Mouse (Mus musculus): ENCODE results near the gene Taldo1. TPM values are rescaled to one million over a fixed set of nuclear protein-coding genes. Genes with fewer than 3 reads are reported as not detected.

Gene Taldo1
- polyA plus RNA-seq, 1 experiment from 2014 or later, result 468 TPM

DNA sequence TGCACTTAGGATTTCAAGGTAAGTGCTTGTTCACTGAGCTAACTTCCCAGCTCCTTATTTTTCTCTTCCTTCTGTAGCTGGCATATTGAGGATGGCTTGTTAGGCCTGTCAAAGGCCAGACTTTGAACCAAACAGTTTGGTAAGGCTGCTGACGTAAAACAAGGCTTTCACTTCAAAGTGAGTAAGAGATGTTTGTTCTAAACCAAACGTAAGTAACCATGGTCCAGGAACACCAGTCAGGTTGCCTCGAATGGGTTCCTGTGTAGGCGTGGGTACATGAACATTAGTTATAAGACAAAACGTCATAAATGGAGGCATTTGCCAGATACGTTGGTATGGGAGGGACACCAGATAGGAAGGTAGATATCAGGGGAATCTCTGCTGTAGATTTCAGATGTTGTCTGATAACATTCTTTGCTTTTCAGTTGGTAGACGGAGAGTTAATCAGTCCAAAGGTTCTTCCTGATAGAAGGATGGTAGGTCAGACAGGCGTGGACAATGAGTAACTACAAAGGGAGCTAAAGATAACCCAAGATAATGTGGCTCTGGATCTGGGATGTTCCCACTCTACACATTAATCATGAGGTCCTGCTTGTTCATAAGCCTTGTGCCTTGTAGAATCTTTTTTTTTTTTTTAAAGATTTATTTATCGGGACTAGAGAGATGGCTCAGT lies 28.2 kb downstream of the Taldo1 start:
- Histone ChIP-seq H3K9me3 (ENCODE audit: control insufficient read depth, low read length) (no peaks in the 10 kb centered on the region), H3K4me3 (ENCODE audit: low read depth, low read length) (no peak overlapping the region), H3K27ac (replicated peaks) (no peak overlapping the region), H3K27me3 (ENCODE audit: control insufficient read depth, insufficient read depth, low read length) (no peaks in the 10 kb centered on the region), H3K4me1 (replicated peaks; ENCODE audit: control insufficient read depth, insufficient read depth) (no peaks in the 10 kb centered on the region), H3K36me3 (ENCODE audit: control insufficient read depth, insufficient read depth, low read length) (no peaks in the 10 kb centered on the region), H3K4me2 (replicated peaks; ENCODE audit: low read depth) (no peak overlapping the region), H3K9ac (ENCODE audit: low read length) (no peak overlapping the region)
- ATAC-seq (ENCODE audit: low FRiP score, low TSS enrichment) (peak; percentile 12; the same call in 1 of the 2 replicates), DNase-seq (ENCODE audit: low spot score) (no peak)
- TF ChIP-seq CTCF (IDR thresholded peaks at IDR 0.05; ENCODE audit: low read depth), result no peak
- TF ChIP-seq EP300 (optimal IDR thresholded peaks at IDR 0.05), result no peak
- WGBS, result 66% methylated on average over 9 of the region's 9 CpGs

DNA sequence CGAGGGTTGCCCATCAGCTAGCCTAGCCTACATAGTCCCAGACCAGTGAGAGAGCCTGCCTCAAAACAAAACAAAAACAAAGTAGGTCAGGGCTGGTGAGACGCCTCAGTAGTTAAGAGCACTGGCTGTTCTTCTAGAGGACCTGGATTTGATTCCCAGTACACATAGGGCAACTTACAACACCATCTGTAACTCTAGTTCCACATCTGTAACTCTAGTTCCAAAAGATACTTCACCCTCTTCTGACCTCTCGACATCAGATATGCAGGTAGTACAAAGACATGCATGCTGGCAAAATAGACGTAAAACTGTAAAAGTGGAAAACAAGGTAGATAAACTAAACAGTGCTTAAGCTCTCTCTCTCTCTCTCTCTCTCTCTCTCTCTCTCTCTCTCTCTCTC lies 31.8 kb downstream of the Taldo1 start:
- Histone ChIP-seq H3K9ac (ENCODE audit: low read length) (no peak overlapping the region), H3K4me3 (ENCODE audit: low read depth, low read length) (no peak overlapping the region), H3K9me3 (ENCODE audit: control insufficient read depth, low read length) (no peaks in the 10 kb centered on the region), H3K36me3 (ENCODE audit: control insufficient read depth, insufficient read depth, low read length) (no peaks in the 10 kb centered on the region), H3K27ac (replicated peaks) (no peak overlapping the region), H3K27me3 (ENCODE audit: control insufficient read depth, insufficient read depth, low read length) (no peaks in the 10 kb centered on the region), H3K4me1 (replicated peaks; ENCODE audit: control insufficient read depth, insufficient read depth) (no peaks in the 10 kb centered on the region), H3K4me2 (replicated peaks; ENCODE audit: low read depth) (no peak overlapping the region)
- DNase-seq (ENCODE audit: low spot score), result no peak
- no peak for ATAC-seq (ENCODE audit: low FRiP score, low TSS enrichment)
- 64% methylated on average over 4 of the region's 4 CpGs for WGBS
- TF ChIP-seq EP300 (optimal IDR thresholded peaks at IDR 0.05) (no peak), CTCF (IDR thresholded peaks at IDR 0.05; ENCODE audit: low read depth) (no peak)

- no peak for ATAC-seq (ENCODE audit: low FRiP score, low TSS enrichment)
- H3K9ac ChIP-seq (ENCODE audit: low read length), result no peak overlapping the region
- H3K4me3 ChIP-seq (ENCODE audit: low read depth, low read length), result no peak overlapping the region
- H3K27me3 ChIP-seq (ENCODE audit: control insufficient read depth, insufficient read depth, low read length), result no peaks in the 10 kb centered on the region
- no peaks in the 10 kb centered on the region for H3K9me3 ChIP-seq (ENCODE audit: control insufficient read depth, low read length)
- no peaks in the 10 kb centered on the region; the same call in 1 of the 2 replicates for H3K4me1 ChIP-seq (replicated peaks; ENCODE audit: control insufficient read depth, insufficient read depth)
- TF ChIP-seq EP300 (optimal IDR thresholded peaks at IDR 0.05) (no peak), CTCF (IDR thresholded peaks at IDR 0.05; ENCODE audit: low read depth) (no peak)
- H3K27ac ChIP-seq (replicated peaks), result no peak overlapping the region
- peaks cover 7% of the 10 kb centered on the region; the same call in 1 of the 2 replicates for H3K36me3 ChIP-seq (ENCODE audit: control insufficient read depth, insufficient read depth, low read length)
- no peak for DNase-seq (ENCODE audit: low spot score)
- 76% methylated on average over 12 of the region's 12 CpGs for WGBS
- no peak overlapping the region for H3K4me2 ChIP-seq (replicated peaks; ENCODE audit: low read depth)
Observed at GRCm38 (mm10) chr7:141426948-141427730, 35.1 kb downstream of the Taldo1 start.

DNA sequence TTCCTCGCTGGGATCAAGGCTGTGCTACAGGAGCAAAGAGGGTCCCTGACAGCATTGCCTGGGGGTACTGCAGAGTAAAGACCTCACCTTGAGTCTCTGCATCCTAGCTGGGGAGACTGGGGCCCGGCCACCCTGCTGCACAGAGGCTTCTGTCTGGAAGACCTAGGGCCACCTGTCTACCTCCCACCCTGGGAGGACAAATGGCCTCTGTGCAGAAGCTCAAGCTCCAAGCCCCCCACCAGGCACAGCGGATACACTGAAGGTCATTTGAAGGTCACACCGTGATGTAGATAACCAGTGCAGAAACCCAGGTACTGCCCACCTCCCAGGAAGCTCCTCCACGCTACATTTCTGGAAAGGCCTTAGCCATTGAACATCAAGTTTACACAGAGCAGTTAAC lies 36.7 kb downstream of the Taldo1 start:
- TF ChIP-seq EP300 (optimal IDR thresholded peaks at IDR 0.05), result no peak
- no peak for TF ChIP-seq CTCF (IDR thresholded peaks at IDR 0.05; ENCODE audit: low read depth)
- WGBS, result 45% methylated on average over 5 of the region's 5 CpGs
- Histone ChIP-seq H3K4me2 (replicated peaks; ENCODE audit: low read depth) (no peak overlapping the region), H3K36me3 (ENCODE audit: control insufficient read depth, insufficient read depth, low read length) (peaks cover 11% of the 10 kb centered on the region; the same call in 1 of the 2 replicates), H3K9me3 (ENCODE audit: control insufficient read depth, low read length) (no peaks in the 10 kb centered on the region), H3K9ac (ENCODE audit: low read length) (no peak overlapping the region), H3K27ac (replicated peaks) (no peak overlapping the region), H3K27me3 (ENCODE audit: control insufficient read depth, insufficient read depth, low read length) (no peaks in the 10 kb centered on the region), H3K4me3 (ENCODE audit: low read depth, low read length) (no peak overlapping the region), H3K4me1 (replicated peaks; ENCODE audit: control insufficient read depth, insufficient read depth) (no peaks in the 10 kb centered on the region; the same call in 1 of the 2 replicates)
- no peak for DNase-seq (ENCODE audit: low spot score)
- no peak for ATAC-seq (ENCODE audit: low FRiP score, low TSS enrichment)

- ATAC-seq (ENCODE audit: low FRiP score, low TSS enrichment) (peak; percentile 74), DNase-seq (ENCODE audit: low spot score) (peak; percentile 75)
- no peaks in the 10 kb centered on the region for H3K27me3 ChIP-seq (ENCODE audit: control insufficient read depth, insufficient read depth, low read length)
- H3K4me1 ChIP-seq (replicated peaks; ENCODE audit: control insufficient read depth, insufficient read depth), result no peaks in the 10 kb centered on the region; the same call in 1 of the 2 replicates
- no peaks in the 10 kb centered on the region for H3K9me3 ChIP-seq (ENCODE audit: control insufficient read depth, low read length)
- H3K9ac ChIP-seq (ENCODE audit: low read length), result no peak within 1 kb of the TSS
- peak within 1 kb of the TSS; percentile 23; the same call in 1 of the 2 replicates for H3K4me2 ChIP-seq (replicated peaks; ENCODE audit: low read depth)
- 4% methylated on average over 19 of the region's 19 CpGs for WGBS
- H3K27ac ChIP-seq (replicated peaks), result no peak within 1 kb of the TSS
- no peak for TF ChIP-seq EP300 (optimal IDR thresholded peaks at IDR 0.05)
- TF ChIP-seq CTCF (IDR thresholded peaks at IDR 0.05; ENCODE audit: low read depth), result no peak
- H3K4me3 ChIP-seq (ENCODE audit: low read depth, low read length), result no peak within 1 kb of the TSS
- H3K36me3 ChIP-seq (ENCODE audit: control insufficient read depth, insufficient read depth, low read length), result peaks cover 11% of the 10 kb centered on the region; the same call in 1 of the 2 replicates
Observed at GRCm38 (mm10) chr7:141429310-141429709, 37.3 kb downstream of the Taldo1 start, which contains the start of gene Cend1. Gene Cend1 (minus strand): TSS chr7:141429491.

Measured in stomach, postnatal 0 days (tissue).